Mouse (Mus musculus) left cerebral cortex, postnatal 4 days (tissue): ENCODE results near the gene Krtap10-10. TPM values are rescaled to one million over a fixed set of nuclear protein-coding genes. Genes with fewer than 3 reads are reported as not detected.
"Not testable (repeated sequence)": the region's sequence is repeated elsewhere in the genome, so short reads cannot be mapped to it uniquely, and the experiment has no call there.

Experiments
- DNase-seq: peaks from one replicate; pipeline ENCODE4 v3.0.0-alpha.2; 2022
- intact Hi-C: fragments of 180-260 bp; cut with DNase I; formaldehyde crosslinking; loops from one replicate; pipeline ENCODE4 v1.15.1; 2025
- total RNA-seq, 2 experiments: library from RNA; stranded (reverse); gene quantifications; 2 replicates each; pipeline ENCODE4 v1.2.3; 2021

Gene Krtap10-10
- total RNA-seq, result not detected

DNA sequence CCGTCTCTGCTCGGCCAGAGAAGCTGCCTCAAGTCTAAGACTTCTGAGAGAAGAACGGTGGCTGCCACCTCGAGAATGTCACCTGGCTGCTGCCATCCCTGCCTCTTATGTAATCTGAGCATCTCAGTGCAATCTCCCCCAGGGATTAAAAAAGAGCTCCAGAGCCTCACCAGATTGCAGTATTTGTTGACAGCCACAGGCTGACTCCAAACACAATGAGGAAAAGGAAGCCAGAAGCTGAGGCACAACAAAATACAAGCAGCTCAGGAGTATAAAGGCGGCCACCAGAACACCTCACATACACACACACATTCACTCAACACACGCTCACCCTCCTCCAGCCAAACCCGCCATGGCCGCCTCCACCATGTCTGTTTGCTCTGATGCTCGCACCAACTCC lies at the start of gene Krtap10-10:
Gene Krtap10-10 (plus strand): TSS at position 301 of the 400 bp plus-strand sequence.
- DNase-seq, result no peak
- intact Hi-C loops, result no loop called here

DNA sequence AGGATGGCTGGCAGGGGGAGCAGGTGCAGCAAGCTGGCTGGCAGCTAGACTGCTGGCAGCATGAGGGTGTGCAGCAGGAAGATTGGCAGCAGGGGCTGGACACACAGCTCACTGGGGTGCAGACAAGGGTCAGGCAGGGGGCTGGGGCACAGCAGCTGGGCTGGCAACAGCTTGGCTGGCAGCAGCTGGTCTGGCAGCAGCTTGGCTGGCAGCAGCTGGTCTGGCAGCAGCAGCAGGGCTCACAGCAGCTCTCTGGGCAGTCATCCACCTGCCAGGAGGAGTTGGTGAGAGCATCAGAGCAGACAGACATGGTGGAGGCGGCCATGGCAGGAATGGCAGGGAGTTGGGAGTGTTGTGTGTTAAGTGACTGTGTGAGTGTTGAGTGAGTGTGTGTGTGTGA lies 47.9 kb upstream of the Krtap10-10 start, which contains the start of gene Gm7137:
Gene Gm7137 (minus strand): TSS at position 325 of the 400 bp plus-strand sequence.
- intact Hi-C loops, result not testable (repeated sequence)

DNA sequence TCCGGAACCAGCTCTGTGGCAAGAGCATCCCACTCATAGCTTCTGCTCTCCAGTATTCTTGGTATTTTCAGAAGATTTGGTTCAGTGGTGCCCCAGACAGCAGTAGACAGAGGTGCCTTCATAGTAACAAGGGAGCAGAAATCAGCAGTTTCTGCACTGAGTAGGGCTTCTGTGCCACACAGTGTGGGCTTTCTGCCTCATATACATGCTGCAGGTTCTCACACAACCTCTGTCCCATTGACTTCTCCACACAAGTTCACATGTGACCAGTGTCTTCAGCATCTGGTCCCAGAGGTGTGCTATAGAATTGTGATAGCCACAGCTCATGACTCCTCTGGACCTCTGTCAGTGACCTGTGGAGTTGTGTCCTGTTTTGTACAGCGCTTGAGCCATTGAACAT lies 47.1 kb upstream of the Krtap10-10 start:
- DNase-seq, result no peak
- intact Hi-C loops, result no loop called here

More for the DNA sequence above, 47.9 kb upstream of the Krtap10-10 start, which contains the start of gene Gm7137:
- peak; percentile 14 for DNase-seq

DNA sequence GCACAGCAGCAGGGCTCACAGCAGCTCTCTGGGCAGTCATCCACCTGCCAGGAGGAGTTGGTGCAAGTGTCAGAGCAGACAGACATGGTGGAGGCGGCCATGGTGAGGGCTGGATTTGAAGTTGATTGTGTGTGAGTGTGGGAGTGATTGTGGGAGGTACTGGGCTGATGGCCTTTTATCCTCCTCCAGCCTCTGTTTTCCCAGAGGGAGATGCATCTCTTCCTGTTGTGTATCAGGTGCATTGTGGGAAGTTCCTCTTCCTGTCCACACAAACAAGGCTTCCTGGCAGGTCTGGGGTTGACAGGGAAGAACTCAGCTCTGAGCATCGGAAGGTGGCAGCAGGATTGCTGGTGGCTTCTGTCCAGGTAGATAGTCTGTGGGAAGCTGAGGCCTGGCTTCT lies 40.8 kb upstream of the Krtap10-10 start, which contains the start of gene Gm9639:
Gene Gm9639 (minus strand): TSS at position 101 of the 400 bp plus-strand sequence.
- DNase-seq, result no peak
- intact Hi-C loops, result no loop called here

DNA sequence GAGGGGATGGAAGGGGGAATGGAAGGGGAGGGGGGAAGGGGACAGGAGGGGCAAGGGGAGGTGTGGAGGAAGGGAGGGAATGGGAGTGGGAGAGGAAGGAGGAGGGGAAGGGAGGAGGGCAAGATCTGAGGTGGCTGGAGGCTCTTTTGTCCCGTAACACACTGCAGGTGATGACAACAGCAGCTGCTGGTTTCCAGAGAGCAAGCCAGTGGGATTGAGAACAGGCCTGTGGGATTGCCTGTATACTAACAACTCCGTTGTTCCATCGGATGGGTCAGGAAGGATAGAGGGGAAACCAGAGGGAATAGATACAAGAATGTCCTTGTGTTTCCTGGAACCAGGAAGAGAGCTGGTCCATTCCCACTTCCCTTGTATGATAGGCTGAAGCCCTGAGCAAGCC lies 38.1 kb upstream of the Krtap10-10 start:
- intact Hi-C loops, result no loop called here
- DNase-seq, result no peak

DNA sequence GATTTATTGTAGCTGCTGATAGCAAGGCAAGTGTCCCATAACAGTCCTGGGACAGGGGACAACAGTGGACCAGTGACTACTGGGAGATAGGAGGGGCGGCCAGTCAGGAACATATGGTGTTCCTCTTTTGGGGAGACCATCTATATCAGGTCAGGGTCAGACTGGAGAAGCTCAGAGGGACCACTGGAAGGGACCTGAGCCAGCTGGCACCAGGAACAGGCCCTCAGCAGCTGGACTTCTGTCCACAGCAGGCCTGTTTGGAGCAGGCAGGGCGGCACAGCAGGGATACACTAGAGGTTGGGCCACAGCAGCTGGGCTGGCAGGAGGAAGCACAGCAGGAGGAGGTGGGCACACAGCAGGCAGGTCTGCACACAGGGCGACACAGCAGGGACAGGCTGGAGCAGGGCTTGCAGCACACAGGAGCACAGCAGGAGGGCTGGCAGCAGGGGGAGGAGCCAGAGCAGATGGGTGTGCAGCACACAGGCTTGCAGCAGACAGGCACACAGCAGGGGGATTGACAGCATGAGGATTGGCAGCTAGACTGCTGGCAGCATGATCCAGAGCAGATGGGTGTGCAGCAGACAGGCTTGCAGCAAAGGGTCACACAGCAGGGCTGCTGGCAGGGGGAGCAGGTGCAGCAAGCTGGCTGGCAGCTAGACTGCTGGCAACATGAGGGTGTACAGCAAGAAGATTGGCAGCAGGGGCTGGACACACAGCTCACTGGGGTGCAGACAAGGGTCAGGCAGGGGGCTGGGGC lies 37.4 kb upstream of the Krtap10-10 start:
- DNase-seq, result peak; percentile 38
- intact Hi-C loops, result not testable (repeated sequence)

DNA sequence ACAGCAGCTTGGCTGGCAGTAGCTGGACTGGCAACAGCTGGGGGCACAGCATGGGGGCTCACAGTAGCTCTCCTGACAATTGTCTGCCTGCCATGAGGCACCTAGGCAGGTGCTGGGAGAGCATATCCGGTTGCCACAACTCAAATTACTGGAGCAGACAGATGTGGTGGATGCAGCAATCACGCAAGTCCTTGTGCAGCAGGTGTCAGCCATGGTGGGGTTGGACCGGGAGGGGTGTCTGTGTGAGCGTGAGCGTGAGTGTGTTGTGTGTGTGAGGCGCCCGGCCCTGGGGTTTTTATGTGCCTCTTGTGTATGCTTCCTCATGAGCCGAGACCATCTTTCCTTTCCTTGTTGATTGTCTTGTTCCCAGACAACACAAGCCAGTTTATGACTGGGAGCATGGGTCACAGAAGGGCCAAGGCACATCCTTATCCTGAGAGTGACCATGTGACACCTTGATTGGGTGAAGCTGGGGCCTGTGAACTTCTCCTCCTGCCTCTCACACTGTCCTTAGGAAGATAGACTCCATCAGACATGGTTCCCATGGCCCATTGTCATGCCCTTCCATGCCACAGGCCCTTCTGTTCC lies 36.7 kb upstream of the Krtap10-10 start, which contains the start of gene Gm19668:
Gene Gm19668 (minus strand): TSS at position 213 of the 588 bp plus-strand sequence.
- intact Hi-C loops, result no loop called here
- DNase-seq, result no peak

DNA sequence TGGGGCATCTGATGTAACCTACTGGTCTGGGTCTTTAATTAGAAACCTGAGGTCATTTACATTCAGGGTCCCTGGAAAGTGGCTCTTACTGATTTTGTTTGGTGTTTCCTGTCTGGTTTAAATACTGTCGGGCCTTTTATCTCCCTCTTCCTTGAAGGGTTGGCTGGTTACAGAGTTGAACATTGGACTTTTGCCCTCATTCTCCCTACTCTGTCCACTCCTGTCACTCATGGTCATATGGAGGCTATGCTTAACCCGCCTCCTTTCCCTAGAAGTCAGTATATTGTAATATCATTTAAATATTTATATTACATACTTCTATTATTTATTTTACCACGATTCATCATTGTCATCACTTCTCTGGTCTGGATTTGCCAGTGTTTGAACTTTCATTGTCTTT lies 31.7 kb upstream of the Krtap10-10 start:
- no peak for DNase-seq
- intact Hi-C loops, result no loop called here

DNA sequence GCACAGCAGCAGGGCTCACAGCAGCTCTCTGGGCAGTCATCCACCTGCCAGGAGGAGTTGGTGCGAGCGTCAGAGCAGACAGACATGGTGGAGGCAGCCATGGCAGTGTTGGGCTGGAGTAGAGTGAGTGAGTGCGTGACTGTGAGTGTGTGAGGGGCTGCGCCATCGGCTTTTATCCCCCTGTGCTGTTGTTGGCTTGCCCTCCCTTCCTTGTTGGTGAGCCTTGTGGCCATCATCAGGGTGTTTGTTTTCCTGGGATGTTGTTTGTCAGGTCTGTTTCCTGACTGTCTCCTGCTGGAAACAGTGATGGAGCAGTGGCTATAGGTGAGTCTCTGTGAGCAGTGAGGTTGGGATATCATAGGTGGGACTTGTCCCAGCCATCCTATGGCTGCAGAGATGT lies 24.0 kb upstream of the Krtap10-10 start, which contains the start of gene Gm9507:
Gene Gm9507 (minus strand): TSS at position 101 of the 400 bp plus-strand sequence.
- DNase-seq, result no peak
- intact Hi-C loops, result no loop called here

DNA sequence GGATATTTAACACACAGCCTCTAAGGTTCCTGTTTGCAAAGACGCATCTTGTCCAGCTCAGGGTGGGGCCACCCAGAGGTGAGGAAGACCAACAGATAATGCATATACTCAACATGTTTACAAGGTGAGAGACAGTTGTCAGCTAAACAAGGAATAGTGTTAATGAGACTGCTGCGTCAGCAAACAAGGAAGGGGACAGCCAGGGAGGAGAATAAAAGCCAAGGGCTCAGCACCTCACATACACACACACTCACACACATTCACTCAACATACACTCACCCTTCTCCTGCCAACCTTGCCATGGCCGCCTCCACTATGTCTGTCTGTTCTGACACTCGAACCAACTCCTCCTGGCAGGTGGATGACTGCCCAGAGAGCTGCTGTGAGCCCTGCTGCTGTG lies 21.4 kb upstream of the Krtap10-10 start, which contains the start of gene Gm2696:
Gene Gm2696 (plus strand): TSS at position 301 of the 400 bp plus-strand sequence.
- intact Hi-C loops, result no loop called here
- no peak for DNase-seq

DNA sequence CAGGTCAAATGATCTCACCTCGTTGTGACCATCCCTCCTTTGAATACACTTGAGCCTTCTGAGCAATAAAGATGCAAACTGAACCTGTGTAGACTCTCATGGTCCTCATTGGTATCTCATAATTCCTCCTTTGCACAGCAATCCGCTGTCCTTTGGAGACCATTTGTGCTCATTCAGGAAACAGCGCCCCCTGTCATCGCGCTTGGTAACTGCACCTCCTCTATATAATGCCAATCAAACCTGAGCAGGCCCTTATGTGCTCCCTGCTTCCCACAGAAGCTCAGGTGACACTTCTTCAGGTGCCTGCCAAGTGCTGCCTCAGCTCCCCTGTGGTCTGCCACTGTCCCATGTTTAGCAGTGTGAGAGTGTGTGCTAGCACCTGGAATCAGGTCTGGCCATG lies 20.2 kb upstream of the Krtap10-10 start:
- intact Hi-C loops, result no loop called here
- peak; percentile 17 for DNase-seq

DNA sequence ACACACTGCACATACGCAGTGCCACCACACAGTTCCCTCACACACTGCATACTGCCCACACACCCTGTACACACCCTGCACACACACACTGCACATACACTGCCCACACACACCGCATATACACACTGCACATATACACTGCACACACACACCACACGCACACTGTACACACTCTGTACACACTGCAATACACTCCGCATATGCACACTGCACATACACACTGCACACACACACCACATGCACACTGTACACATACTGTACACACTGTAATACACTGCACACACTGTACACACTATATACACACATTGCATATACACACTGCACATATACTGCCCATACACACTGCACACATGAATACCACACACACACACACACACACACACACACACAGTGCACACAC lies 17.2 kb upstream of the Krtap10-10 start:
- no peak for DNase-seq
- intact Hi-C loops, result no loop called here

DNA sequence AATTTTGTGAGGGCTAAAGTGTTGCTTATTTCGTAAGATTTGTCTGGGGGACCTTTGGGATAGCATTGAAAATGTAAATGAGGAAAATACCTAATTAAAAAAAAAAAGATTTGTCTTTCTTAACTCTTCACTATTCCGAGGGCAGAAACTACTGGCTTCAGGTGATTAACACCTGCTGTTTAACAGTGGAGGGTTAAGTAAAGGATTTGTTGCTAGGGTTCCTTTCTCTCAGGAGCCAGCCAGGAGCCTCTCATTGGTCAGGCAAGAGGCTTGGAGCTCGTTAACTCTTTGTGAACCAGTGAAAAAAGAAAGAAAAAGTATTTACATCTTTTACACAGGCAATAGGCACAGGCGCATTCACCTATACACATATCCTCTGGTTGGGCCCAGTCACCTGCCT lies 16.5 kb upstream of the Krtap10-10 start:
- intact Hi-C loops, result no loop called here

DNA sequence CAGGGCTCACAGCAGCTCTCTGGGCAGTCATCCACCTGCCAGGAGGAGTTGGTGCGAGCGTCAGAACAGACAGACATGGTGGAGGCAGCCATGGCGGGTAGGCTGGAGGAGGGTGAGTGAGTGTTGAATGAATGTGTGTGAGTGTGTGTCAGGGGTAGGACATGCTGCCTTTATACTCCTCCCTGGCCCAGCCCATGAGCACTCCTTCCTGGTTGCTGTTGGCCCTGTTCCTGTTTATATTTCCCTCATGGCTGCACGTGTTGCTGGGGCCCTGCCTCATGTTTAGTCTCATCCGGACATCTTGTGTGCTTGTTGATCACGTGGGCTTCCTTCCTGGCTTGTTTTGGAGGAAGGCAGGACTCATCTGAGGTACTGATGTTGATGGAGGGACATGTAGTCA lies 8.8 kb upstream of the Krtap10-10 start, which contains the start of gene Krtap10-4:
Gene Krtap10-4 (minus strand): TSS at position 145 of the 400 bp plus-strand sequence.
- intact Hi-C loops, result no loop called here
- no peak for DNase-seq

More for the DNA sequence above, 16.5 kb upstream of the Krtap10-10 start:
- no peak for DNase-seq

DNA sequence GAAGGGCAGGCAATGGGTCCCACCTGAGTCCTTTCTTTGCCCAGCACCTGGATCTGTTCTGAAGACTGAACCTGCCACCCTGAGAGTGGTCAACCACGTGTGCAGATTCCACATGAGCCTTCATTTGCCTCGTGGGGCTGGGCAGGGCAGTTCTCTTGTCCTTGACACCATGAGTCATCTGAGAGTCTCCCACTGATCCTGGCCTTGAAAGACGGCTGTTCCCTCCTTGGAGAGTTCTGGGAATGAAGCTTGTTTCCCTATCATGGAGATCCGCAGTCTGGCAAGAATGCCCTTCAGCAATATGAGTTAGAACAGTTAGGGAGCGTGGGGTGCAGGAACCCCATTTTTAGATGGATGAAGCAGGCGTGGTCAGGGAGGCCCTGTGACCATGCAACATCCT lies 3.3 kb downstream of the Krtap10-10 start:
- no peak for DNase-seq
- intact Hi-C loops, result no loop called here

DNA sequence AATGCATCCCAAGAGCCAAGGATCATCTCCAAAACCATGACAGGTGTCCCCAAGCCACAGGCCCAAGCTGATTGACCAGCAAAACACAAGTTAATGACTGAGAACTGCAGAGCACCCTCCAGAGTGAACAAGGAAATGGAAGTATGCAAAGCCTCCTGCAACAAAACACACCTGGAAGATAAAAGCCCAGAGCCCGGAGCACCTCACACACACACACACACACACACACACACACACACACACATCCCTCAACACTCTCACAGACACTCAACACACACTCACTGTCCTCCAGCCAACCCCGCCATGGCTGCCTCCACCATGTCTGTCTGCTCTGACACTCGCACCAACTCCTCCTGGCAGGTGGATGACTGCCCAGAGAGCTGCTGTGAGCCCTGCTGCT lies 10.8 kb downstream of the Krtap10-10 start, which contains the start of gene Gm36176:
Gene Gm36176 (plus strand): TSS at position 301 of the 400 bp plus-strand sequence.
- DNase-seq, result no peak
- intact Hi-C loops, result no loop called here

DNA sequence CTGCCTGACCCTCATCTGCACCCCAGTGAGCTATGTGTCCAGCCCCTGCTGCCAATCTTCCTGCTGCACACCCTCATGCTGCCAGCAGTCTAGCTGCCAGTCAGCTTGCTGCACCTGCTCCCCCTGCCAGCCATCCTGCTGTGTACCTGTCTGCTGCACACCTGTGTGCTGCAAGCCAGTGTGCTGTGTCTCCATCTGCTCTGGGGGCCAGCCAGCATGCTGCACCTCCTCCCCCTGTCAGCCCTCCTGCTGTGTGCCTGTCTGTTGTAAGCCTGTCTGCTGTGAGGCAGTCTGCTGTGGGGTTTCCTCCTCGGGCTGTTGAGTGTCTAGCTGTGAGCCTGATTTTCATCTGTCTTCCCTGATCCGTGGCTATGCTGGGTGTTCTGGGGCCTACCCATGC lies 11.2 kb downstream of the Krtap10-10 start:
- peak; percentile 47 for DNase-seq
- intact Hi-C loops, result no loop called here

DNA sequence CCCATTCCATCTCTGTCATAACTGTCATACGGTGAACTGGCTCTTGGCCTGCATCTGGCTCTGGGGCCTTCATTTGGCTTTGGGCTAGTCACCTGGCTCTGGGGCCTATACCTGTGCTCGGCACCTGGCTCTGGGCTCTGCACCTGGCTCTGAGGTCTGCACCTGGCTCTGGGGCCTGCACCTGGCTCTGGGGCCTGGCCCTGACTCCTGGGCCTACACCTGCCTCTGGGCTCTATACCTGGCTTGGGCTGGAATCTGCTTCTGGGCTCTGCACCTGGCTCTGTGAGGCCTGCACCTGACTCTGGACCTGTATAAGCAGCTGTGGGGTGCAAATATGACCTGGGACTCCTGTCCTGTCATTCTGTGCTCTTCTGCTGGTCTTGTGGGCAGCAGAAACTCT lies 11.8 kb downstream of the Krtap10-10 start:
- intact Hi-C loops, result no loop called here
- no peak for DNase-seq

DNA sequence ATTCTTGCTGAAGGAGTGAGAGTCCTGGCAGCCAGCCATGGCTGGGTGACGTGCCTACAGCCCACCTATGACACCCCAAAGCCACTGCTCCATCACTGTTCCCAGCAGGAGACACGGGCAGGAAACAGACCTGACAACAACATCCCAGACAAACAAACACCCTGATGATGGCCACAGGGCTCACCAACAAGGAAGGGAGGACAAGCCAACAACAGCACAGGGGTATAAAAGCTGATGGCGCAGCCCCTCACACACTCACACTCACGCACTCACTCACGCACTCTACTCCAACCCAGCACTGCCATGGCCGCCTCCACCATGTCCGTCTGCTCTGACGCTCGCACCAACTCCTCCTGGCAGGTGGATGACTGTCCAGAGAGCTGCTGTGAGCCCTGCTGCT lies 16.8 kb downstream of the Krtap10-10 start, which contains the start of gene Gm10318:
Gene Gm10318 (plus strand): TSS at position 301 of the 400 bp plus-strand sequence.
- DNase-seq, result no peak
- intact Hi-C loops, result no loop called here

DNA sequence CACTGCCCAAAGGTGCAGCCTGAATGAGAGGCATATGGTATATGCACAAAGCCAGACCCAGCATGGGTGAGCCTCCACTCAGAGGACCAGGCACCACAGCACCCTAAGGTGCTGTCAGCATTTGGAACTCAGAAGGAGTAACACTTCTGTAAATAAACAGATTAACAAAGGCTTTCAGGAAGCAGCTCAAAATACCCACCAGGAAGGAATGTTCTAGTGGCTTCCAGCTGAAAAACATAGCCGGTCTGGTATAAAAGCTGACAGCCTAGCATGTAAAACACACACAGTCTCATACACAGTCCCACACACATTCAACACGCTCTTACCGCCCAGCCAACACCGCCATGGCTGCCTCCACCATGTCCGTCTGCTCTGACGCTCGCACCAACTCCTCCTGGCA lies 25.9 kb downstream of the Krtap10-10 start, which contains the start of gene Gm3285:
Gene Gm3285 (plus strand): TSS at position 301 of the 400 bp plus-strand sequence.
- intact Hi-C loops, result no loop called here

DNA sequence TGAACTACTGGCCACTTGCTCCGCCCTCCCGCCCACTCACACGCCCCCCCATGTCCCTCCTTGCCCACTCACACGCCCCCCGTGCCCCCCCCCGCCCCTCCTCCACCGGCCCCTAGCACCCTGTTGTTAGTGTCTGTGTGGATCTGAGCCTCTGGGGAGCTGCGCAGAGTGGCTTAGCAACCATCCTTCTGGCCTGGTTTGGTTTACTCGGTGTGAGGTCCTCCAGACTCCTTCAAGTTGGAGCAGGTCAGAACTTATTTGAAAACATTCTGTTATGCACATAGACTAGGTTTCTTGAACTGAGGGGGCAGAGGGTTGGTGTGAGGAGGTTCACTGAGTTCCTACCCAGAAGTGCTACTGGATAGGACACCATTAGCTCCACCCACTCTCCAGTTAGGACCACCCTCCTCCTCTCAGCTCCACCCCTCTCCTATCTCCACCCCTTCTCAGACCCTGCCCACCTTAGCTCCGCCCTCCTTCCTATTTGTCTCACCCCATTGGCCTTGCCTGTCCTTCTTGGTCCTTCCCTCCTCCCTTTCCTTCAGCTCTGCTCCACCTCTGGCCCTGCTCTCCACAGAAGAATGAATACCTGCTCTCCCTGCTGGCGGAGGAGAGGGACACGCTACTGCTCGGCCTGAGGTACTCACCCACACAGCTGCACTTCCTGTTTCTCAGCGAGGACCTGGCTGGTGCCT lies 28.5 kb downstream of the Krtap10-10 start:
- intact Hi-C loops, result no loop called here

More for the DNA sequence above, 25.9 kb downstream of the Krtap10-10 start, which contains the start of gene Gm3285:
- DNase-seq, result no peak

More for the DNA sequence above, 28.5 kb downstream of the Krtap10-10 start:
- no peak for DNase-seq
